Mouse (Mus musculus): ENCODE measurements around the gene Pipox. TPM values are rescaled to one million over a fixed set of nuclear protein-coding genes. Genes with fewer than 3 reads are reported as not detected.

The Pipox gene
- total RNA-seq, 1 experiment from 2014 or later = not detected

- ATAC-seq (replicated peaks in 1 of 2; ENCODE audit: insufficient read depth in 1 of 2, low FRiP score in 2 of 2, low TSS enrichment in 1 of 2, low read depth in 1 of 2, poor library complexity in 2 of 2, severe bottlenecking in 2 of 2) = no peak
These were observed 1.0 kb downstream of the Pipox start for GRCm38 (mm10) chr11:77892883-77893282.

GRCm38 (mm10) chr11:77890648-77891258 is 3.1 kb downstream of the Pipox start:
- ATAC-seq (replicated peaks in 1 of 2; ENCODE audit: insufficient read depth in 1 of 2, low FRiP score in 2 of 2, low TSS enrichment in 1 of 2, low read depth in 1 of 2, poor library complexity in 2 of 2, severe bottlenecking in 2 of 2) = no peak

DNA sequence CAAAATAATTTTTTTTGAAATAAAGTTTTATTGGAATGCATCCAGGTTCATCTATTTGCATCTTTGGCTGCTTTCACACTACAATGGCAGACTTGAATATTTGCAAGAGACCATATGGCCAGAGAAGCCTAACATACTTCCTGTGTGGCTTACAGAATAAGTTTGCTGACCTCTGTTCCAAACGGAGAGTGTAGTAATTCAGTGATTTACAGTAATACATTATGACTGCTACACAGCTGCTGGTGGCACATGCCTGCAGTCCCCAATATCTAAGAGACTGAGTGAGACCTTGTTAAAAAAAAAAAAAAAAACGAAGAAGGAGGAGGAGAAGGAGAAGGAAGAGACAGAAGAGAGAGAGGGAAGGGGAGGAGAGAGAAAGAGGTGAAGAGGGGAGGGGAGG is 4.4 kb downstream of the Pipox start:
- no peak for ATAC-seq (replicated peaks in 1 of 2; ENCODE audit: insufficient read depth in 1 of 2, low FRiP score in 2 of 2, low TSS enrichment in 1 of 2, low read depth in 1 of 2, poor library complexity in 2 of 2, severe bottlenecking in 2 of 2)

DNA sequence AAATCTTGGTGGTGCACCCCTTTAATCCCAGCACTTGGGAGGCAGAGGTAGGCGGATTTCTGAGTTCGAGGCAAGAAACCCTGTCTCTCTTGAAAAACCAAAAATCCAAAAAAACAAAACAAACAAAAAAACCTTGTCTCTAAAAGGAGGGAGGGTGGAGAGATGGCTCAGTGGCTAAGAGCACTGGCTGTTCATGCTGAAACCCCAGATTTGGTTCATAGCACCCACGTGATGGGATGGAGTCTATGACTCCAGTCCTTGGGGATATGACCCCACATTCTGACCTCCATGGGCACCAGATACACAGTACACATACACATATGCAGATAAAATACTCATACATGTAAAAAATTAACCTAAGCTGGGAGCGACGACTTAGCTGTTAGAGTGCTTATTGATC is 5.0 kb downstream of the Pipox start:
- ATAC-seq (replicated peaks in 1 of 2; ENCODE audit: insufficient read depth in 1 of 2, low FRiP score in 2 of 2, low TSS enrichment in 1 of 2, low read depth in 1 of 2, poor library complexity in 2 of 2, severe bottlenecking in 2 of 2) = no peak

DNA sequence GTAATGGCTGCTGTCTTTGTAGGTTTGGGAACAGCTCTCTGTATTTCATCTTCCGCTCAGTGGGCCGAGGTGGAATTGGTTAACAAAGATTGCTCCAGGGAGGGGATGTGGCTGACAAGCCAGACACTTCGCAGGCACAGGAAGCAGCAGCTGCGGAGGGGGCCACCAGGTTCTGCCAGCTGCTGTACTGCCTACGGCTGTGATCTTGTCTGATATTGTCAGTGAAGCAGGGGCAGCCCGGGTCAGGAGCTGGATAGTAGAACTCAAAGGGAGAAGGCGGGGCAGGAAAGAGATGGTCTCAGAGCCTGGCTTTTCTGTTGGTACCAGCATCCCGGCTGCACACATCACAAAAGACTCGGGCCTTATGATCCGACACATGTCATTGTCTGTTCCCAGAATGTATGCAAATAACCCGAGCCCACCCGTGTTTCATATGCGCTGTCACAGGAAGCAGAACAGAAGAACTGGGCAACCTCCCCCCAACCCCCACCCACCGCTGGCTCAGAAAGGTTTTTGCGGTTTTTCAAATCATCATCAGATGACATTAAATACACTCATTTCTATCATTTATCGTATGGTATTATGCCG is 6.4 kb downstream of the Pipox start:
- ATAC-seq (replicated peaks in 1 of 2; ENCODE audit: insufficient read depth in 1 of 2, low FRiP score in 2 of 2, low TSS enrichment in 1 of 2, low read depth in 1 of 2, poor library complexity in 2 of 2, severe bottlenecking in 2 of 2) = peak; percentile 65 to 74

- no peak for ATAC-seq (replicated peaks in 1 of 2; ENCODE audit: insufficient read depth in 1 of 2, low FRiP score in 2 of 2, low TSS enrichment in 1 of 2, low read depth in 1 of 2, poor library complexity in 2 of 2, severe bottlenecking in 2 of 2)
These were observed 8.7 kb downstream of the Pipox start for GRCm38 (mm10) chr11:77885246-77885575.

- ATAC-seq (replicated peaks in 1 of 2; ENCODE audit: insufficient read depth in 1 of 2, low FRiP score in 2 of 2, low TSS enrichment in 1 of 2, low read depth in 1 of 2, poor library complexity in 2 of 2, severe bottlenecking in 2 of 2) = no peak
These were observed 9.2 kb downstream of the Pipox start for GRCm38 (mm10) chr11:77884524-77885245.

DNA sequence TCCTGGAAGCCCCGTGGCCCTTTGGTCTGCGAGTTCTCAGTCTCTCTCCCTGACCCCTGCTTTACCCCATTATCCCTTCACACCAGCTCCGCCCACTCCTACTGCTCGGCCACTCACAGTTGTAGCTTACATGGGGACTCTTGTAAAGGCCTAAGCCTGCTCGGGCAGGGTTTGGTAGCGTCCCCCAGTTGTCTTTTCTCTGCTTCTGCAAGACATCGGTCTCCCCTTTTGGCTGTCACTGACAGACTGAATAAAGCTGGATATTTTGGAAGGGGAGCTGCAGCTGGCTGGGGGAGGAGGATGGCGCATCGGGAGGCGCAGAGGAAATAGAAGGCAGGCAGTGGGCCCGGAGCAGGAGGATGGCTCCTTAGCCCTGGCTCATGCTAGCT is 17.1 kb downstream of the Pipox start:
- no peak for ATAC-seq (replicated peaks in 1 of 2; ENCODE audit: insufficient read depth in 1 of 2, low FRiP score in 2 of 2, low TSS enrichment in 1 of 2, low read depth in 1 of 2, poor library complexity in 2 of 2, severe bottlenecking in 2 of 2)

- ATAC-seq (replicated peaks in 1 of 2; ENCODE audit: insufficient read depth in 1 of 2, low FRiP score in 2 of 2, low TSS enrichment in 1 of 2, low read depth in 1 of 2, poor library complexity in 2 of 2, severe bottlenecking in 2 of 2) = 0 out of 4 replicates have a peak, but pooled peaks of 1 of the 2 experiments have one; percentile 6
These were observed 17.8 kb downstream of the Pipox start for GRCm38 (mm10) chr11:77875847-77876759.

GRCm38 (mm10) chr11:77875269-77875668 is 18.6 kb downstream of the Pipox start:
- no peak for ATAC-seq (replicated peaks in 1 of 2; ENCODE audit: insufficient read depth in 1 of 2, low FRiP score in 2 of 2, low TSS enrichment in 1 of 2, low read depth in 1 of 2, poor library complexity in 2 of 2, severe bottlenecking in 2 of 2)

DNA sequence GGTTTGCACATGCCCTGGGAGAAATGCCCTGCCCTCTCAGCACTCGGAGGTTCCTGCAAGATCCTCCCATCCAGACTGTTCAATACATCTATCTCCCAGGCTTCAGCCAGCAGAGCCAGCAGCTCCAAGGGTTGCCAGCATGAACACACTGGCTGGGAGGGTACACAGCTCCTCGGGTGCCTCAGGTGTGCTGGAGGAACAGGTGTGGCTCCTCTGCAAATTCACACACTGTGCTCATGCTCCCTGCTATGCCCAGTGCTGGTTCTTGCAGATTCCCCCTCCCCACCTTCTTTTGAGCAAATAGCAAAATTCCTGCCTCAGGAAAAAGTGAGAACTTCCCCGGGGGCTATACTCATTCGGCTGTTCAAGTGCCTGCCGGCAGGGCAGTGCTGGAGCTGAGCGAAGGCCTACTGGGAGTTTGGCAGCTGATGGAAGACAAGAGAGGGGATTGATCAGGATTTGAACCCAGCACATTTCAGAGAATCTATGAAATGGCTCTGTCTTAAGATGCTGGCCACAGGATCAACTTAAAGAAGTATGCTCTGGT is 19.1 kb downstream of the Pipox start:
- no peak for ATAC-seq (replicated peaks in 1 of 2; ENCODE audit: insufficient read depth in 1 of 2, low FRiP score in 2 of 2, low TSS enrichment in 1 of 2, low read depth in 1 of 2, poor library complexity in 2 of 2, severe bottlenecking in 2 of 2)

- peak in 1 of 2 experiments; percentile 50; a peak in 1 of 4 replicates for ATAC-seq (replicated peaks in 1 of 2; ENCODE audit: insufficient read depth in 1 of 2, low FRiP score in 2 of 2, low TSS enrichment in 1 of 2, low read depth in 1 of 2, poor library complexity in 2 of 2, severe bottlenecking in 2 of 2)
These were observed 20.8 kb downstream of the Pipox start for GRCm38 (mm10) chr11:77873116-77873515.

DNA sequence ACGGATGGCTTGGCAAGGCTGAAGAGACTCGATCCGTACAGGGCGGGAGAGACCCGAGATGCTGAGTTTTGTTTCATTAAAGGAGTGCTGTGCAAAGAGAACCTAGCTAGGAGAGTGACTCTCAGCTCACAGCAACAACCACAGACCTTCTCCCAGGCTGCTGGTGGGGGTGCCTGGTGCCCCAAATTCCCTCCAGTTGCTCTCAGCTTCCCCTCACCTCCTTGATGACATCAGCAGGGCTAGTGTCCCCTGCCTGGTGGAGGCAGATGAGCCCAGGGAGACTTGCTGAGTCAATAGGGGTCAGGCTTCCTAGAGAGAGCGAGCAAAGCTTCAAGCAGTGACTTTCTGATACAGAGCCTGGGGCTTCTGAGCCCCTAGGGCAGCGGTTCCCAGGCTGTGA is 21.2 kb downstream of the Pipox start:
- ATAC-seq (replicated peaks in 1 of 2; ENCODE audit: insufficient read depth in 1 of 2, low FRiP score in 2 of 2, low TSS enrichment in 1 of 2, low read depth in 1 of 2, poor library complexity in 2 of 2, severe bottlenecking in 2 of 2) = no peak

DNA sequence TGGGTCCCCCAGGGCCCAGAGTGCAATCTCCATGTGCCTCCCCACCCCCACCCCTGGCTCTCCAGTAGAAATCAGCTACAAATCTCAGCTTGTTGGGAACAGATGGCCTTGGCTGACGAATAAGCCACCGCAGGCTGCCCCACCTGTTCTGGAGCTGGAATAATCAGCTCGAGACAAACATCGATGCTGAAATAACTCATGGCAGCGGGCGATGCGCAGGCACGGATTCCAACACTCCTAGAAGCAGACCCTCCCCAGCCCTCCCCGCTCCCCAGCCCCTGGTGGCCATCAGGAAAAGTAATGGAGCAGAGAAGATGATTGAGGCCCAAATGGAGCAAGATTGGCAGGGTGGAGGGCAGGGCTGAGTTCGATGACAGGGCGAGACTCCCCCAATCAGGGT is 21.7 kb downstream of the Pipox start:
- no peak for ATAC-seq (replicated peaks in 1 of 2; ENCODE audit: insufficient read depth in 1 of 2, low FRiP score in 2 of 2, low TSS enrichment in 1 of 2, low read depth in 1 of 2, poor library complexity in 2 of 2, severe bottlenecking in 2 of 2)

DNA sequence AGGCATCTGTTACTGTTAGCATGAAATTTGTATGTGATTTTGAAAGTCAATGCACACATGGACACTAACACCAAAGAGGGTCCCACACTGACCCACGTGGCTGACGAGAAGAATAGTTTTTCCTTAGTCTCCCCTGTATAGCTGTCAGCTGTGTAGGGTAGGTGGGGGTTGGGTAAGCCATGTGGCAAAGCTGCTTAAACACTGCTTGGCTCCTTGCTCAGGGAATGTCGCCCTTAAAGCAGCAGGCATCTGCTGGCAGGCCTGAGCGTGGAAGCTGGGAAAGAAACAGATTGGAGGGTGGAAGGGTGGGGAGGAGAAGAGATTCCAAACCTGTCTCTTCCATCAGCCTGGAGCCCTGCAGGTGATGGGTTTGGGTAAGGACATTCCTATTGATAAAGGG is 22.5 kb downstream of the Pipox start:
- ATAC-seq (replicated peaks in 1 of 2; ENCODE audit: insufficient read depth in 1 of 2, low FRiP score in 2 of 2, low TSS enrichment in 1 of 2, low read depth in 1 of 2, poor library complexity in 2 of 2, severe bottlenecking in 2 of 2) = no peak

- no peak for ATAC-seq (replicated peaks in 1 of 2; ENCODE audit: insufficient read depth in 1 of 2, low FRiP score in 2 of 2, low TSS enrichment in 1 of 2, low read depth in 1 of 2, poor library complexity in 2 of 2, severe bottlenecking in 2 of 2)
These were observed 26.3 kb downstream of the Pipox start for GRCm38 (mm10) chr11:77867419-77868083.

DNA sequence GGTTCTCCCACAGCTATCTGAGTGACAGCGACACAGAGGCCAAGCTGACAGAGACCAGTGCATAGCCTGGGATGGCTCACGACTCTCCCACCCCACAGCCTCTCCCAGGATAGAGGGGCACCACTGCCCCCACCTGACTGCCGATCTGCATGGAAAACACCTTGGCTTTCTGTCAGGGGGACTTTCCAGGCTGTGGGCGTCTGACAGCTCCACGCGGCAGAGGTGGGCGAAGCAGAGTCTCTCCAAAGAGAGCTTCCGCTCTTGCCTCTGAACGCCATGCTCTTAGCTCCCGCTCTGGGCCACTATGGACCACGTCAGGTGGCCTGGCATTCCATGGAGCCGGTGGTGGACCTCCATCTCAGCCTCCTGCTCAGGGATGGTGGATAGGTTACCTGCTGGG is 29.1 kb downstream of the Pipox start:
- no peak for ATAC-seq (replicated peaks in 1 of 2; ENCODE audit: insufficient read depth in 1 of 2, low FRiP score in 2 of 2, low TSS enrichment in 1 of 2, low read depth in 1 of 2, poor library complexity in 2 of 2, severe bottlenecking in 2 of 2)

Data from hematopoietic stem cell, adult 5-6 weeks (primary cell).